Mouse (Mus musculus): ENCODE results near the gene Cyth2. TPM values are rescaled to one million over a fixed set of nuclear protein-coding genes. Genes with fewer than 3 reads are reported as not detected.

Cyth2 gene
- polyA plus RNA-seq, 1 experiment from 2014 or later = 90.1 TPM

GRCm38 (mm10) chr7:45783511-45784091 is 30.8 kb downstream of the Cyth2 start, which contains the start of gene Lmtk3:
TSS of gene Lmtk3 (plus strand) at chr7:45783738.
- Histone ChIP-seq H3K4me3 (peak within 1 kb of the TSS; percentile 67), H3K27me3 (replicated peaks) (peaks cover 89% of the 10 kb centered on the region), H3K4me2 (peak within 1 kb of the TSS; percentile 84), H3K9ac (peak within 1 kb of the TSS; percentile 83), H3K9me3 (no peaks in the 10 kb centered on the region), H3K4me1 (peaks cover 40% of the 10 kb centered on the region), H3K36me3 (no peaks in the 10 kb centered on the region), H3K27ac (replicated peaks) (no peak within 1 kb of the TSS)
- 2% methylated on average over 38 of the region's 38 CpGs for WGBS
- no peak for ATAC-seq (ENCODE audit: extremely low read depth, insufficient number of reproducible peaks, low FRiP score, low TSS enrichment)

- H3K4me2 ChIP-seq = no peak overlapping the region
- no peaks in the 10 kb centered on the region for H3K9me3 ChIP-seq
- no peak for ATAC-seq (ENCODE audit: extremely low read depth, insufficient number of reproducible peaks, low FRiP score, low TSS enrichment)
- no peaks in the 10 kb centered on the region for H3K36me3 ChIP-seq
- H3K4me3 ChIP-seq = no peak overlapping the region
- H3K27ac ChIP-seq (replicated peaks) = no peak overlapping the region
- peaks cover 40% of the 10 kb centered on the region for H3K4me1 ChIP-seq
- WGBS = 61% methylated on average over 4 of the region's 4 CpGs
- H3K9ac ChIP-seq = no peak overlapping the region
- peaks cover 86% of the 10 kb centered on the region for H3K27me3 ChIP-seq (replicated peaks)
Measured at GRCm38 (mm10) chr7:45782271-45782670, 32.1 kb downstream of the Cyth2 start.

DNA sequence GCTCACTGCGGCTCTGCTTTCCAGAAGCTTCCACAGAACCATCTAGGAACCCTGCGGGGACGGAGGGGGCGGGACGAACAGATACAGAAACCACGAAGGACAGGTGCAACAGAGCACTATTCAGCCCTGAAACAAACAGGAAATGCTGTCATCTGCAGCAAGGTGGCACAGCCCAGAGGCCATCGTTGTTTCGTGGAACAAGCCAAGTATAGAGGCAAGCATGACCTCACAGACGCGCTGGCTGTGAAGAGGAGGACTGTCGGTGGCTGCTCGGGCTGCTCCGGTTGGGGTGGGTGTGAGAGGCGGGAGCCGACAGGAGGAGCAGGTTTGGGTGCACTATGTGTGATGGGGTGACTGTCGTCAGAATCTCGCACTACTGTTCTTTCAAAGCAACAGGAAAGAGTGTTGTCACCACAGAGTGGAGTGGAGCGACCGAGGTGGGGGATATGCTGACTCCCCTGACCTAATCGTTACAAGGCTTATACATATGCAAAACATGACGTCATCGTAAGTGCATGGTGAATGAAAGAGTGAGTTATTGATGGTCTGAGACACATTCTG is 35.2 kb downstream of the Cyth2 start:
- Histone ChIP-seq H3K9me3 (no peaks in the 10 kb centered on the region), H3K4me3 (peak overlapping the region; percentile 24), H3K27ac (replicated peaks) (no peak overlapping the region), H3K9ac (peak overlapping the region; percentile 50), H3K27me3 (replicated peaks) (peaks cover 77% of the 10 kb centered on the region), H3K4me1 (peaks cover 15% of the 10 kb centered on the region), H3K4me2 (peak overlapping the region; percentile 57), H3K36me3 (no peaks in the 10 kb centered on the region)
- WGBS = 19% methylated on average over 22 of the region's 22 CpGs
- ATAC-seq (ENCODE audit: extremely low read depth, insufficient number of reproducible peaks, low FRiP score, low TSS enrichment) = no peak

DNA sequence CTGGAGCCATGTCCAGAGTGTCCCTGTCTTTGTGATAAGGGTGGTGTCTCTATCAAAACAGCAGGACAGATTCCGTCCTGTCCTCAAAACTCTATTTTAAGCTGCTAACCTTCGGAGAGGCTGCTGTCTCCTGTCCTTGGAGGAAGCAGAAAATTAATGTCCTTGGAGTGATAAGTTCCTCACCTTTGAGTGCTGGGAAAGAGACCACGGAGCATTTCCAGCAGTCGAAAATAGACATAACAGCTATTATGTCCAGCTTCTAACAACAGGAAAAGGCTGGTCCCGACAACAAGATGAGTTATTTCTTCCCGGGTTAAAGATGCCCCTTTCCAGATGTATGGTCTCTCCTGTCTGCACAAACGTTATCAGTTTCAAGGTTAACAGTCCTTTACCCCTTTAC is 39.1 kb downstream of the Cyth2 start:
- no peak overlapping the region for H3K27ac ChIP-seq (replicated peaks)
- H3K9ac ChIP-seq = no peak overlapping the region
- H3K36me3 ChIP-seq = no peaks in the 10 kb centered on the region
- WGBS = 50% methylated on average over 7 of the region's 7 CpGs
- ATAC-seq (ENCODE audit: extremely low read depth, insufficient number of reproducible peaks, low FRiP score, low TSS enrichment) = no peak
- H3K4me1 ChIP-seq = peaks cover 10% of the 10 kb centered on the region
- peaks cover 67% of the 10 kb centered on the region for H3K27me3 ChIP-seq (replicated peaks)
- H3K4me3 ChIP-seq = no peak overlapping the region
- H3K4me2 ChIP-seq = no peak overlapping the region
- H3K9me3 ChIP-seq = no peaks in the 10 kb centered on the region

DNA sequence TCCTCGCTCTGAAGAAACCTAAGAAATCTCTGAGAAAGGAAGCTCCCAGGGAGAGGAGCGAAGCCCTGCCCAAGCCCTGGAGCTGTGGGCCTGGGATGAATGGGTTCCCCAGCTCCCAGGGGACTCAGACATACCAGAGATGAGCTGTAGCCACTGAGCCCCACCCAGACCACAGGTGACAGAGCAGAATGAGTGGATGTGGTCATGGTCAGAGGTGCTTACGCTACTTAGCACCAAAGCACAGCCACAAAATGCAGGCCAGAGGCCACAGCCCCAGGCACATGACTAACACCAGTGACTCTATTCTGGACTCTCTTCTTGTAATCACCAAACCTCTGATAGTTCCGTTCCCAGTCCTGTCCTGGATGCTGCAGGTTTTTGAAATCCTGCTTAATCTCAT is 43.3 kb downstream of the Cyth2 start:
- 57% methylated on average over 4 of the region's 4 CpGs for WGBS
- Histone ChIP-seq H3K4me2 (no peak overlapping the region), H3K36me3 (no peaks in the 10 kb centered on the region), H3K9ac (no peak overlapping the region), H3K4me1 (no peaks in the 10 kb centered on the region), H3K4me3 (no peak overlapping the region), H3K27me3 (replicated peaks) (peaks cover 37% of the 10 kb centered on the region), H3K9me3 (no peaks in the 10 kb centered on the region), H3K27ac (replicated peaks) (no peak overlapping the region)
- ATAC-seq (ENCODE audit: extremely low read depth, insufficient number of reproducible peaks, low FRiP score, low TSS enrichment) = no peak

DNA sequence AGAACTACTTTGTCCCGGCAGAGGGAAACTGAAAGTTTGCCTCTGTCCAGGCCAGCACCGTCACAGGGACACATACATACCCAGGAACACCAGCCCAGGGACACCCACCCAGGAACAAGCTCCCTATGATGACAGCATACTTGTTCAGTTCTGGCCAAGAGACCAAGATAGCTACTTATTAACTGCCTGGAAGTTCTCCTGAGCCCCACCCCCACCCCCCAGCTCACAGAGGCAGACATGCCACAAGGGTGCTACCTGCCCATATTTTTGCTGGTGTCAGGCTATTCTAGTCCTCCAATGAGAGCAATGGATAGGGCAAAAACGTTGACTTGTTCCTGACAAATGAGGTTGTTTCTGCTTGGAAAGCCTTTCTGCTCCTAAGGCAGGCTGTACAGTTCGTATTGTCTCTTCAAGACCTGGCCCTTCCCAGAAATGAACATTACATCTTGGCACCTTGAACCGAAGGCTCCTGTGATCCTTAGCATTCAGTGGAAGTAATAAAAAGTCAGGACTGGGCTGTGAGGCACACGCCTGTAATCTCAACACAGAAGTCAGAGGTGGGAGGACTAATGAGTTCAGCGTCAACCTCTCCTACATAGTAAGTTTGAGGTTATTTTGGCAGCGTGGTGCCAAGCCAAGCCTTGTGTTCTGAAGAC is 43.8 kb downstream of the Cyth2 start:
- no peaks in the 10 kb centered on the region for H3K4me1 ChIP-seq
- H3K4me3 ChIP-seq = no peak overlapping the region
- H3K36me3 ChIP-seq = no peaks in the 10 kb centered on the region
- 56% methylated on average over 8 of the region's 8 CpGs for WGBS
- H3K9me3 ChIP-seq = no peaks in the 10 kb centered on the region
- no peak overlapping the region for H3K9ac ChIP-seq
- no peak overlapping the region for H3K27ac ChIP-seq (replicated peaks)
- peaks cover 31% of the 10 kb centered on the region for H3K27me3 ChIP-seq (replicated peaks)
- no peak for ATAC-seq (ENCODE audit: extremely low read depth, insufficient number of reproducible peaks, low FRiP score, low TSS enrichment)
- H3K4me2 ChIP-seq = no peak overlapping the region

GRCm38 (mm10) chr7:45767500-45767899 is 46.9 kb downstream of the Cyth2 start:
- H3K9ac ChIP-seq = no peak overlapping the region
- WGBS = 86% methylated on average over 6 of the region's 6 CpGs
- no peak overlapping the region for H3K4me3 ChIP-seq
- no peaks in the 10 kb centered on the region for H3K4me1 ChIP-seq
- H3K4me2 ChIP-seq = no peak overlapping the region
- ATAC-seq (ENCODE audit: extremely low read depth, insufficient number of reproducible peaks, low FRiP score, low TSS enrichment) = no peak
- no peaks in the 10 kb centered on the region for H3K9me3 ChIP-seq
- no peaks in the 10 kb centered on the region for H3K36me3 ChIP-seq
- H3K27me3 ChIP-seq (replicated peaks) = peaks cover 7% of the 10 kb centered on the region
- no peak overlapping the region for H3K27ac ChIP-seq (replicated peaks)

GRCm38 (mm10) chr7:45766764-45767163 is 47.6 kb downstream of the Cyth2 start:
- 0 out of 2 replicates have a peak, but pooled peaks cover 5% of the 10 kb centered on the region for H3K27me3 ChIP-seq (replicated peaks)
- H3K4me1 ChIP-seq = no peaks in the 10 kb centered on the region
- no peak overlapping the region for H3K4me2 ChIP-seq
- no peaks in the 10 kb centered on the region for H3K36me3 ChIP-seq
- WGBS = 41% methylated on average over 8 of the region's 8 CpGs
- no peak overlapping the region for H3K27ac ChIP-seq (replicated peaks)
- H3K9ac ChIP-seq = no peak overlapping the region
- H3K4me3 ChIP-seq = no peak overlapping the region
- ATAC-seq (ENCODE audit: extremely low read depth, insufficient number of reproducible peaks, low FRiP score, low TSS enrichment) = no peak
- H3K9me3 ChIP-seq = no peaks in the 10 kb centered on the region

DNA sequence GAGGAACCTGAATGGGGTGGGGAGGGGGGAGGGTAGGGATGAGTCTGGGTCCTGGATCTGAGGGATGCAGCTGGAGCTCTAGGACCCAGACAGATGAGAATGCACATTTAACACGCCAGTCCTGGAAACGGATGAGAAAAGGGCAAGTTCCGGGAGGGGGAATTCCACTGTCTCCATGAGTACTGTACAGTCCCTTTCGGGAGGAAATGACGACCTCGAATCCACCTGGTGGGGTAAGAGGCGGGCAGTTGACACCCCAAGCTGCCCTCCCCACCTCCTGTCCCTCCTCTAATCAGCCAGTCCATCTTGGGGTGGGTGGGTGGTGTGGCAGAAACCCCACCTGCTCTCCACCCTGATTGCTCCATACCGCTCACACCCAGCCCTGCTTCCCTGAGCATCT is 48.4 kb downstream of the Cyth2 start:
- ATAC-seq (ENCODE audit: extremely low read depth, insufficient number of reproducible peaks, low FRiP score, low TSS enrichment) = no peak
- Histone ChIP-seq H3K27ac (replicated peaks) (no peak overlapping the region), H3K4me1 (no peaks in the 10 kb centered on the region), H3K4me3 (no peak overlapping the region), H3K9ac (no peak overlapping the region), H3K9me3 (no peaks in the 10 kb centered on the region), H3K4me2 (no peak overlapping the region), H3K36me3 (no peaks in the 10 kb centered on the region), H3K27me3 (replicated peaks) (peaks cover 5% of the 10 kb centered on the region)
- whole genome bisulfite sequencing = 48% methylated on average over 8 of the region's 8 CpGs

DNA sequence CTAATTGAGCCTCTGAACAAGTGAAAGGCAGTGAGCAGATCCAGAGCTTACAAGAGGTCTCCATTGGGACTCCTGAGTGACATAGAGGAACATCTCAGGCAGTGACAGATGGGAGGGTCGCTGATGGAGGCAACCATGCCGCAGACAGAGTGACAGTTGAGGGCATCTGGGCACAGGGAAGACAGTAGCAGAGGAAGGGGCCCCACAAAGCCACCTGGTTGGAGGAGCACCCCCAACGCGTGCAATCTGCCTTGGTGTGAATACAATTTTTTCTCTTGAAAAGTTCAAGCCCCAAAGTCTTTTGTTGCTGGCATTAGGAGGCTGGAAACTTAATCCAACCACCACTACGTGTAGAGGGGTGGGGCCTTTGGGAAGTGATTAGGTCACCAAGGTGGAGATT is 54.2 kb downstream of the Cyth2 start:
- Histone ChIP-seq H3K9me3 (no peaks in the 10 kb centered on the region), H3K4me1 (peaks cover 6% of the 10 kb centered on the region), H3K4me2 (no peak overlapping the region), H3K36me3 (no peaks in the 10 kb centered on the region), H3K9ac (no peak overlapping the region), H3K4me3 (no peak overlapping the region), H3K27ac (replicated peaks) (no peak overlapping the region), H3K27me3 (replicated peaks) (peaks cover 44% of the 10 kb centered on the region)
- no peak for ATAC-seq (ENCODE audit: extremely low read depth, insufficient number of reproducible peaks, low FRiP score, low TSS enrichment)
- WGBS = 51% methylated on average over 5 of the region's 5 CpGs

DNA sequence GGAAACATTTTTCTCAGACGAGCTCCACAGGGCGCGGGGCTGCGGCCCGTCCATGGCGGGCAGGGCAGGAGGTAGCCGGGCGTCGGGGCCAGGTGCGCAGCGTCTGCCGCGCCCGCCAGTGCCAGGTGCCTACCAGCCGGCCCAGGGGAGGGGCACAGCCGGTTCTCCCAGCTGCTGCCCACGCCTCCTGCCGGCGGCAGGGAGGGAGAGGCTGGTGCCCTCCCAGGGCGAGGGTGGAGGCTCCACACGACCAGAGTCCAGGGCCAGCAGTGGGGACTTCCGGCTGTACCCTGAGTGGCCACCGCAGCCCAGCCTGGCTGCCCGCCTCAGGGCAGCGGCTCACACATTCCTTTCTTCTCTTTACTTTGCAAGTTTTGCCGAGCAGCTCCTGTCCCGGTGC is 55.0 kb downstream of the Cyth2 start:
- Histone ChIP-seq H3K9me3 (no peaks in the 10 kb centered on the region), H3K4me1 (peaks cover 6% of the 10 kb centered on the region), H3K9ac (peak overlapping the region; percentile 61), H3K27me3 (replicated peaks) (peaks cover 44% of the 10 kb centered on the region), H3K4me3 (peak overlapping the region; percentile 33), H3K4me2 (peak overlapping the region; percentile 58), H3K36me3 (no peaks in the 10 kb centered on the region), H3K27ac (replicated peaks) (no peak overlapping the region)
- 6% methylated on average over 27 of the region's 27 CpGs for WGBS
- no peak; the same call in 1 of the 2 replicates for ATAC-seq (ENCODE audit: extremely low read depth, insufficient number of reproducible peaks, low FRiP score, low TSS enrichment)
